Mouse (Mus musculus) layer of hippocampus, adult 11-12 months (tissue): ENCODE measurements at regions not wholly inside any gene's neighbourhood (a gene's known extent, or its start where the extent isn't known, plus 50 kb on each side); places are given as distances from the start of the nearest gene placed in this dataset.
A peak's percentile ranks its signal among the peaks of the same experiment; 100 is the strongest.

ENCODE experiments used
- DNase-seq: peaks from one replicate; pipeline ENCODE4 v3.0.0; 2022; ENCODE audit warnings: low spot score

GRCm38 (mm10) chr5:85403519-85403918 is 661.9 kb downstream of the Cenpc1 start:
- DNase-seq: no peak

- DNase-seq: no peak
Observed at GRCm38 (mm10) chr5:85360427-85360826, 705.0 kb downstream of the Cenpc1 start.

GRCm38 (mm10) chr5:85346762-85347161 is 718.6 kb downstream of the Cenpc1 start:
- DNase-seq: peak; percentile 63

- DNase-seq: peak; percentile 23
Observed at GRCm38 (mm10) chr5:85346066-85346649, 719.2 kb downstream of the Cenpc1 start.

- no peak for DNase-seq
Observed at GRCm38 (mm10) chr5:85341383-85341782, 724.0 kb downstream of the Cenpc1 start.

- DNase-seq: no peak
Observed at GRCm38 (mm10) chr5:85337643-85338458, 727.5 kb downstream of the Cenpc1 start.

- no peak for DNase-seq
Observed at GRCm38 (mm10) chr5:85336944-85337343, 728.4 kb downstream of the Cenpc1 start.
